Mouse (Mus musculus): ENCODE measurements around the gene Usf2.

DNA sequence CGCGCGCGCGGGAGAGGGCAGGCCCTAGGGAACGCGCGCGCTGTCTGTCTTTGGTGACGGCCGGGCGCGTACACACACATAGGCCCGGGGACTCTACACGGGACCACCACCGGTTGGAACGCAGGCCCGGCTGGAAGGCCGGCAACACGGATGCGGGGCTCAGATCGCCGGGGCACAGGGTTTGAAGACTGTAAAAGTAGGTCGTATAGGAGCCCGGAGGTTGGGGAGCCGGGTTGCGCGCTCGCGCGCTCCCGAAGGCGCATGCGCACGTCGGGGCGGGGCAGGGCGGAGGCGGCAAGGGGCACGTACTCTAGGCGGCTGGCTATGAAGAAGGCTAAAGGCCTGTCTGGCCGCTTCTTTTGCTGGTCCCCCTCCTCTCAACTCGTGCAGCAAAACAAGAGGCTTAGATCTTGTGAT, 772 bp upstream of the Usf2 start:
- TF ChIP-seq POLR2A (IDR thresholded peaks at IDR 0.05; ENCODE audit: control insufficient read depth, extremely low read depth, insufficient read depth, low read length, poor library complexity) (peak; percentile 45; the same call in 1 of the 2 replicates), CTCF (IDR thresholded peaks at IDR 0.05; ENCODE audit: borderline replicate concordance, control insufficient read depth, extremely low read depth, insufficient read depth, low read length, poor library complexity) (no peak)

Measured in thymus, adult 2 months (tissue).